Mouse (Mus musculus): Measurements from ENCODE around the gene Rab3gap2. TPM values are rescaled to one million over a fixed set of nuclear protein-coding genes. Genes with fewer than 3 reads are reported as not detected.

Rab3gap2 gene
- polyA plus RNA-seq, 1 experiment from 2014 or later: 20.4 TPM

DNA sequence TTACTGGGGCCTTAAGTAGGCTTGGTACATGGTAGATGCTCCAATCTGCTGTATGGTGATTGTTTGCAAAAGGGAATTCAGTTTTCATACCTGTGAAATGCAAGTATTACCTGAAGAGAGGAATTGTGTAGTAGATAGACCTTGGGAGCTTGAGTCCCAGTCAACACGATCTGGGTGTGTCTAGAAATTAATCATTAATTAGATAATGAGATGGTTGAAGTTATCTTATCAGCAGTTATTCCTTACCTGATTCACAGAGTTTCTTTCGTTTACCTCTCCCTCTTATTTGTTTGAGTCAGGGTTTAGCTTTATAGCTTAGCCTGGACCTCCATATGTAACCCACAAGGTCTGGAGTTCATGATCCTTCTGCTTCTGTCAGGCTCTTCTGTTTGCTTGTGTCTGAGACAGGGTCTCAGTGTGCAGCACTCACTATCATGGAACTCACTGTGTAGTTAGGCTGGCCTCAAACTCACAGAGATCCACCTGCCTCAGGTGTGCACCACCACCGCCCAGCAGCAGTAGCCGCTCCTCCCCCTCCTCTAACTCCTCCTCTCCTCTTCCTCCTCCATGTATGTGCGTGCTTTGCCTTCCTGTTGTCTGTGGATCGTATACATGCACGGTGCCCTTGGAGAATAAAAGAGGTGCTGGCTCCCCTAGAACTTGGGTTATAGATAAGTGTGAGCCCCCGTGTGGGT, 66.6 kb downstream of the Rab3gap2 start:
- H3K4me1 ChIP-seq (replicated peaks; ENCODE audit: control insufficient read depth, insufficient read depth, low read length): no peaks in the 10 kb centered on the region
- peaks cover 27% of the 10 kb centered on the region for H3K36me3 ChIP-seq (ENCODE audit: control insufficient read depth, insufficient read depth, low read length)
- ATAC-seq (ENCODE audit: low read depth): no peak
- H3K4me2 ChIP-seq (ENCODE audit: low read depth, low read length): no peak overlapping the region
- H3K27me3 ChIP-seq (ENCODE audit: control insufficient read depth, insufficient read depth, low read depth, low read length): no peaks in the 10 kb centered on the region
- no peak overlapping the region for H3K4me3 ChIP-seq (ENCODE audit: low read length)
- no peak overlapping the region for H3K27ac ChIP-seq (ENCODE audit: low read length)
- H3K9ac ChIP-seq (ENCODE audit: low read length): no peak overlapping the region
- WGBS: 83% methylated on average over 8 of the region's 8 CpGs
- H3K9me3 ChIP-seq (ENCODE audit: control insufficient read depth, low read length): peaks cover 3% of the 10 kb centered on the region; the same call in 1 of the 2 replicates

GRCm38 (mm10) chr1:185271373-185271772, 67.5 kb downstream of the Rab3gap2 start:
- Histone ChIP-seq H3K4me1 (replicated peaks; ENCODE audit: control insufficient read depth, insufficient read depth, low read length) (no peaks in the 10 kb centered on the region), H3K4me2 (ENCODE audit: low read depth, low read length) (no peak overlapping the region), H3K36me3 (ENCODE audit: control insufficient read depth, insufficient read depth, low read length) (peaks cover 31% of the 10 kb centered on the region), H3K27ac (ENCODE audit: low read length) (no peak overlapping the region), H3K4me3 (ENCODE audit: low read length) (no peak overlapping the region), H3K9me3 (ENCODE audit: control insufficient read depth, low read length) (peaks cover 3% of the 10 kb centered on the region; the same call in 1 of the 2 replicates), H3K27me3 (ENCODE audit: control insufficient read depth, insufficient read depth, low read depth, low read length) (no peaks in the 10 kb centered on the region), H3K9ac (ENCODE audit: low read length) (no peak overlapping the region)
- WGBS: 91% methylated on average over 9 of the region's 9 CpGs
- no peak for ATAC-seq (ENCODE audit: low read depth)

GRCm38 (mm10) chr1:185274819-185275545, 71.1 kb downstream of the Rab3gap2 start:
- H3K27ac ChIP-seq (ENCODE audit: low read length): no peak overlapping the region
- peaks cover 36% of the 10 kb centered on the region for H3K36me3 ChIP-seq (ENCODE audit: control insufficient read depth, insufficient read depth, low read length)
- no peak overlapping the region for H3K9ac ChIP-seq (ENCODE audit: low read length)
- H3K9me3 ChIP-seq (ENCODE audit: control insufficient read depth, low read length): peaks cover 3% of the 10 kb centered on the region; the same call in 1 of the 2 replicates
- H3K4me1 ChIP-seq (replicated peaks; ENCODE audit: control insufficient read depth, insufficient read depth, low read length): no peaks in the 10 kb centered on the region
- ATAC-seq (ENCODE audit: low read depth): no peak
- H3K4me2 ChIP-seq (ENCODE audit: low read depth, low read length): no peak overlapping the region
- no peak overlapping the region for H3K4me3 ChIP-seq (ENCODE audit: low read length)
- WGBS: 82% methylated on average over 5 of the region's 5 CpGs
- no peaks in the 10 kb centered on the region for H3K27me3 ChIP-seq (ENCODE audit: control insufficient read depth, insufficient read depth, low read depth, low read length)

DNA sequence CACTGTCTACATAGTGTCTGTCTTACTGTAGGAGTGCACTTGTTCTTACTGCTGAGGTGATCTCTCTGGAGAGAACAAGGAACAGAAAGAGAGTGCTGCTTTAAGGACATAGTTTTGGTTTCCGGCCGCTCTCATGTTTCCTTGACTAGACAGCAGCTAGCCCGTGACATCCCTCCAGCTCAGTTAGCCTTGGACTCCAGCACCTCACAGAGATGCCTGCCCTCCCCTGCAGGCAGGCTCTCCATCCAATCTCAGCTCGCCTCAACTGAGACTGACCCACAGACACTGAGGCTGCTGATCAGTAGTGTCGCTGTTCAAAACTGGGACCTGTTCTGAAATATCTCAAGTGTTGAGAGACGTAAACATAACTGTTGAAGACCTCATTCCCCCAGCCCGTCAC, 72.1 kb downstream of the Rab3gap2 start:
- H3K36me3 ChIP-seq (ENCODE audit: control insufficient read depth, insufficient read depth, low read length): peaks cover 38% of the 10 kb centered on the region

DNA sequence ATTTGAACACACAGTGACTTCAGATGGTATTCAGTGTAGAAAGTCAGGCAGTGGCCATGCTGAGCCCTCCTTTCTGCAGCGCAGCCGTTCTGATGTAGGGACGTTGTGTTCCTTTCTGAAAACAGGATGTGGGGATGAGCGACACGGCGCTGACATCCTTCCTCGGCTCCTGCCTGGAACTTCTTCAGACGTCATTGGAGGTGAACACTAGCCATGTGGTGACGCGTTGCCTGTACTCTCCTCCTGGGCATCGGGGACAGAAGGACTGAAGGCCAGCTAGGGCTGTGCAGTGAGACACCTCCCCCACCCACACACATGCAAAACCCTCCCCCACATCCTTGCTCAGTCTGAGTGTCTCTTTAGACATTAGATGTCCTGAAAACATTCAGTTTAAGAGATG, 73.1 kb downstream of the Rab3gap2 start:
- H3K27ac ChIP-seq (ENCODE audit: low read length): no peak overlapping the region
- H3K27me3 ChIP-seq (ENCODE audit: control insufficient read depth, insufficient read depth, low read depth, low read length): no peaks in the 10 kb centered on the region
- H3K9me3 ChIP-seq (ENCODE audit: control insufficient read depth, low read length): peaks cover 3% of the 10 kb centered on the region; the same call in 1 of the 2 replicates
- H3K4me2 ChIP-seq (ENCODE audit: low read depth, low read length): no peak overlapping the region
- peaks cover 30% of the 10 kb centered on the region for H3K36me3 ChIP-seq (ENCODE audit: control insufficient read depth, insufficient read depth, low read length)
- no peak for ATAC-seq (ENCODE audit: low read depth)
- WGBS: 80% methylated on average over 11 of the region's 11 CpGs
- H3K9ac ChIP-seq (ENCODE audit: low read length): no peak overlapping the region
- no peak overlapping the region for H3K4me3 ChIP-seq (ENCODE audit: low read length)
- H3K4me1 ChIP-seq (replicated peaks; ENCODE audit: control insufficient read depth, insufficient read depth, low read length): no peaks in the 10 kb centered on the region

More for the DNA sequence above, 72.1 kb downstream of the Rab3gap2 start:
- Histone ChIP-seq H3K4me1 (replicated peaks; ENCODE audit: control insufficient read depth, insufficient read depth, low read length) (no peaks in the 10 kb centered on the region), H3K4me3 (ENCODE audit: low read length) (no peak overlapping the region), H3K9me3 (ENCODE audit: control insufficient read depth, low read length) (peaks cover 3% of the 10 kb centered on the region; the same call in 1 of the 2 replicates), H3K27me3 (ENCODE audit: control insufficient read depth, insufficient read depth, low read depth, low read length) (no peaks in the 10 kb centered on the region), H3K9ac (ENCODE audit: low read length) (no peak overlapping the region), H3K27ac (ENCODE audit: low read length) (no peak overlapping the region), H3K4me2 (ENCODE audit: low read depth, low read length) (no peak overlapping the region)
- ATAC-seq (ENCODE audit: low read depth): no peak
- WGBS: 84% methylated on average over 7 of the region's 7 CpGs

- no peaks in the 10 kb centered on the region for H3K9me3 ChIP-seq (ENCODE audit: control insufficient read depth, low read length)
- H3K4me2 ChIP-seq (ENCODE audit: low read depth, low read length): no peak overlapping the region
- H3K4me1 ChIP-seq (replicated peaks; ENCODE audit: control insufficient read depth, insufficient read depth, low read length): no peaks in the 10 kb centered on the region
- no peak for ATAC-seq (ENCODE audit: low read depth)
- no peaks in the 10 kb centered on the region for H3K27me3 ChIP-seq (ENCODE audit: control insufficient read depth, insufficient read depth, low read depth, low read length)
- no peak overlapping the region for H3K27ac ChIP-seq (ENCODE audit: low read length)
- peaks cover 34% of the 10 kb centered on the region for H3K36me3 ChIP-seq (ENCODE audit: control insufficient read depth, insufficient read depth, low read length)
- WGBS: 59% methylated on average over 9 of the region's 9 CpGs
- H3K9ac ChIP-seq (ENCODE audit: low read length): no peak overlapping the region
- no peak overlapping the region for H3K4me3 ChIP-seq (ENCODE audit: low read length)
Observed at GRCm38 (mm10) chr1:185279288-185279687, 75.4 kb downstream of the Rab3gap2 start.

DNA sequence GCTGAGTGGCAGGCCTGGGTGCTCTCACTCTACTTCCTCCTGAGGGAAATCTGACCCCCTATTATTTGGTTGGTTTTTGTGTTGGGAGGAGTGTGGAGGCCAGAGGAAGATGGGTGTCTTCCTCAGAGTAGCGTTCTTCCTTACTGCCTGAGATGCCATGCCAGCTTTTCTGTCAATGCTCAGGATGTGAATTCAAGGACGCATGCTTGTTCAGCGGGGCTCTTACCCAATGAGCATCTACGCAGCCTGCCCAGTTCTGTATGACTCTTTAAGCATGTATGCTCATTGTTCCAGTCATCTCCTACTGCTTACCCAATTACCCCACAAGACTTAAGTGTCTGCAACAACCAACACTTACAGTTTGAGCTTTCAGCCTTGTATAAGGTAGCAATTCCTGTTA, 76.7 kb downstream of the Rab3gap2 start:
- Histone ChIP-seq H3K36me3 (ENCODE audit: control insufficient read depth, insufficient read depth, low read length) (peaks cover 35% of the 10 kb centered on the region), H3K27ac (ENCODE audit: low read length) (no peak overlapping the region), H3K4me3 (ENCODE audit: low read length) (no peak overlapping the region), H3K27me3 (ENCODE audit: control insufficient read depth, insufficient read depth, low read depth, low read length) (no peaks in the 10 kb centered on the region), H3K9me3 (ENCODE audit: control insufficient read depth, low read length) (no peaks in the 10 kb centered on the region), H3K4me2 (ENCODE audit: low read depth, low read length) (no peak overlapping the region), H3K4me1 (replicated peaks; ENCODE audit: control insufficient read depth, insufficient read depth, low read length) (peaks cover 7% of the 10 kb centered on the region), H3K9ac (ENCODE audit: low read length) (no peak overlapping the region)
- no peak for ATAC-seq (ENCODE audit: low read depth)
- 87% methylated on average over 4 of the region's 4 CpGs for WGBS

DNA sequence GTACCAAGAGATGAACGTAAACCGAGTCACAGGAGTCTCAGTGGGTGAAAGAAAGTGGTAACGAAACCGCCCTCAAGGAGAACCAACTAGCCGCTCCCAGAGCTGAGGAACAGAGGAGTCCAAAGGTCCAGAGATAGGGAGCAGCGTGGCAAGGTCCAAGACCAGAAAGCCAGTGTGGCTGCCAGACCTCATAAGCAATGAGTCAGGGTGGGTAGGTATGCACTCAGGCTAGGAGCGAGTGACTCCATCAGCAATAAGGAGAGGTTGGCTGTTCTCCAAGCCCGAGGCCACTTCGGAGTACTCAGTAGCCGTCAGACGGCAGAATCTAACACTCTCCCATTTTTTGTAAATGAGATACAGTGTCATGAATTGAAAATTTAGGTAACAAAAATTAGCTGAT, 78.9 kb downstream of the Rab3gap2 start:
- H3K4me3 ChIP-seq (ENCODE audit: low read length): no peak overlapping the region
- 80% methylated on average over 11 of the region's 11 CpGs for WGBS
- peaks cover 42% of the 10 kb centered on the region for H3K36me3 ChIP-seq (ENCODE audit: control insufficient read depth, insufficient read depth, low read length)
- no peak for ATAC-seq (ENCODE audit: low read depth)
- H3K27me3 ChIP-seq (ENCODE audit: control insufficient read depth, insufficient read depth, low read depth, low read length): no peaks in the 10 kb centered on the region
- no peak overlapping the region for H3K27ac ChIP-seq (ENCODE audit: low read length)
- no peak overlapping the region for H3K4me2 ChIP-seq (ENCODE audit: low read depth, low read length)
- no peaks in the 10 kb centered on the region for H3K9me3 ChIP-seq (ENCODE audit: control insufficient read depth, low read length)
- H3K4me1 ChIP-seq (replicated peaks; ENCODE audit: control insufficient read depth, insufficient read depth, low read length): peaks cover 7% of the 10 kb centered on the region
- H3K9ac ChIP-seq (ENCODE audit: low read length): no peak overlapping the region

DNA sequence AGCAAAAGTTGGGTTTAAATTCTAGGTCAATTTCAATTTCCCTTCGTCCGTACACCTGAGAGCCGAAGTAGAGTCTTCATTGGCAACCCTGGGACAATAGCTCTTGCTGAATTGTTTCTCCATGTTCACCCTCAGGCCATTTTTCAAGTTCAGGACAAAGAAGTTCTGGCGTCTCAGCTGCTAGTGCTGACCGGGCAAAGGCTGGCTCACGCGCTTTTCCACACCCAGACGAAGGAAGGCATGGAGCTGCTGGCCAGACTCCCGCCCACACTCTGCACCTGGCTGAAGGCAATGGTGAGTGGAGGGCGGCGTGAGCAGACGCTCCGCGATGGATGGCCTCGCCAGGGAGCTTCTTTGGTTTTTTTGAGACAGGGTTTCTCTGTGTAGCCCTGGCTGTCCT, 79.3 kb downstream of the Rab3gap2 start:
- no peak overlapping the region for H3K9ac ChIP-seq (ENCODE audit: low read length)
- WGBS: 94% methylated on average over 15 of the region's 15 CpGs

More for the DNA sequence above, 79.3 kb downstream of the Rab3gap2 start:
- Histone ChIP-seq H3K4me3 (ENCODE audit: low read length) (no peak overlapping the region), H3K27ac (ENCODE audit: low read length) (no peak overlapping the region), H3K9me3 (ENCODE audit: control insufficient read depth, low read length) (no peaks in the 10 kb centered on the region), H3K36me3 (ENCODE audit: control insufficient read depth, insufficient read depth, low read length) (peaks cover 43% of the 10 kb centered on the region), H3K4me1 (replicated peaks; ENCODE audit: control insufficient read depth, insufficient read depth, low read length) (peaks cover 7% of the 10 kb centered on the region), H3K27me3 (ENCODE audit: control insufficient read depth, insufficient read depth, low read depth, low read length) (no peaks in the 10 kb centered on the region), H3K4me2 (ENCODE audit: low read depth, low read length) (no peak overlapping the region)
- ATAC-seq (ENCODE audit: low read depth): no peak

Data from lung, embryonic 16.5 days (tissue).